Mouse (Mus musculus): ENCODE results near the gene Snorc.

Gene Snorc

GRCm38 (mm10) chr1:87469971-87470370 lies at the start of gene Snorc:
Gene Snorc, plus strand, starts transcription at chr1:87470271.
- peak; percentile 25 for DNase-seq (ENCODE audit: low read depth, low spot score)

DNA sequence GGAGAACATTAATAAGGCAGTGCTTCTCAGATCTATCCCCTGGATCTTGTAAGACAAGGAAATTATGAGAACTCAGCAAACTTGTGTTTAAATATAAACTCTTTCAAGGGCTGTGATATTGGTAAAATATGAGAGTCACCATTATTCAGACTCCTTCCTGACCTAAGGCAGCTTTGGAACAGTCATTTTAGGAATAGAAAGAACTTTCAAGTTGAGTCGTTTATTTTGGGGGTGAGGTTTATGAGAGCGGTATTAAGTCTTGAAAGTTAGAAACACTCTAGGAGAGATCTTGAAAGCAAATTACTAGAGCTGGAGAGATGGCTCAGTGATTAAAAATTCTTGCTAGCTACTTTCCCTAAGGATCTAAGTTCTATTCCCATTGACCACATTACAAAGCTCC lies 34.9 kb upstream of the Snorc start:
- no peak for DNase-seq (ENCODE audit: low read depth, low spot score)

GRCm38 (mm10) chr1:87436583-87436982 lies 33.5 kb upstream of the Snorc start:
- DNase-seq (ENCODE audit: low read depth, low spot score), result no peak

- peak; percentile 60 for DNase-seq (ENCODE audit: low read depth, low spot score)
Measured at GRCm38 (mm10) chr1:87447183-87448104, 22.6 kb upstream of the Snorc start.

- DNase-seq (ENCODE audit: low read depth, low spot score), result no peak
Measured at GRCm38 (mm10) chr1:87449432-87449831, 20.6 kb upstream of the Snorc start.

DNA sequence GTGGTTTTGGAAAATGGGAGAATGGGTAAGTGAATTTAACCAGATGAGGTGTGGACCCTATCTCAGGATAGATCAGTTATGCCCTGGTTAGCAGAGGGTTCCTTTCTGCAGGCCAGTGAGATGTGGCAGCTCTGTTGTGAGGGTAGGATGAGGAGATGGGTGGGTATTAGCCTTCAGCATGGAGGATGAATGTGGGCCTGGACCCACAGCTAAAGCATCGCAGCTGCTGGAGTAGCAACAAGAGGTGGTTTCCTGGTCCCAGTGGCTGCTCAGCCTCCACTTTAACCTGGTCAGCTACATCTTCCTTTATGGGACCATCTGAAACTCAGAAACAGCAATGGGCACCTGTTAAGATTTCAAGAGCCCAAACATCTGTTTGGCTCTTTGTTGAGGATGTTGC lies 13.6 kb upstream of the Snorc start:
- DNase-seq (ENCODE audit: low read depth, low spot score), result no peak

DNA sequence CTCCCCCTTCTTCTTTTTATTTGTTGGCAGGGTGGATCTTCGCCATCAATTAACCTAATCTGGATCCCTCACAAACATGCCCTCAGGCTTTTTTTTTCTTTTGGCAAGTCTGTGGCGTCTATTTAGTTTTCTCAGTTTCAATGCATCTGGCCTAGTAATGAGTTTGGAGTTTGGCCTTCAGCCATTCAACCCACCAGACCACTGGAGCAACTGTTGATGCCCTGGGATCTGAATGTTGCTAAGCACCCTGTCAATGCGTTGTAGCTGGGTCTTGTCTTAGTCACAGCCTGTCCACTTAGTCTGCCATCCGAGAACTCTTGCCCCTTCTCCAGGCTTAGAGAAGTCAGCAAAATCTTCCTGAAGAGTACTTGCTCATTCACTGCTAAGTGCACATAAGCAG lies 12.0 kb upstream of the Snorc start:
- no peak for DNase-seq (ENCODE audit: low read depth, low spot score)

GRCm38 (mm10) chr1:87459856-87460255 lies 10.2 kb upstream of the Snorc start:
- DNase-seq (ENCODE audit: low read depth, low spot score), result peak; percentile 27

GRCm38 (mm10) chr1:87467469-87467868 lies 2.6 kb upstream of the Snorc start:
- no peak for DNase-seq (ENCODE audit: low read depth, low spot score)

- DNase-seq (ENCODE audit: low read depth, low spot score), result no peak
Measured at GRCm38 (mm10) chr1:87468321-87468720, 1.8 kb upstream of the Snorc start.

GRCm38 (mm10) chr1:87471914-87472313 lies 1.8 kb downstream of the Snorc start:
- no peak for DNase-seq (ENCODE audit: low read depth, low spot score)

GRCm38 (mm10) chr1:87472576-87472975 lies 2.5 kb downstream of the Snorc start:
- DNase-seq (ENCODE audit: low read depth, low spot score), result no peak

GRCm38 (mm10) chr1:87475076-87475895 lies 5.2 kb downstream of the Snorc start:
- DNase-seq (ENCODE audit: low read depth, low spot score), result peak; percentile 29

DNA sequence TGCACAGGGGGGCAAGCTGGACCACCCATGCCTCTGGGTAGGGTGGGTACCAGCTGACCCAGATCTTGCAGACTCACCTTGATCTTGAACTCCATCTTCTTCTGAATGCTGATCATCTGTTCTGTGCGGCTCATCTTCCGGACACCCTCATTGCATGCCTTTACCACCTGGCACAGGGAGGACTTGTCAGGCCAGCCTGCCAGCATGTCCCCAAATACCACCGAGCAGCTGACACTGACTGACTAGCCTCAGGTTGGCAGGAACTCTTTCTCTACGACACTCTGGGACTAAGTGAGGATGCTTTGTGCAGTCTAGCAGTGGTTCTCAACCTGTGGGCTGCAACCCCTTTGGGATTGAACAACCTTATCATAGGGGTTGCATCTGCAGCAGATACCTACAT lies 12.5 kb downstream of the Snorc start:
- DNase-seq (ENCODE audit: low read depth, low spot score), result no peak

DNA sequence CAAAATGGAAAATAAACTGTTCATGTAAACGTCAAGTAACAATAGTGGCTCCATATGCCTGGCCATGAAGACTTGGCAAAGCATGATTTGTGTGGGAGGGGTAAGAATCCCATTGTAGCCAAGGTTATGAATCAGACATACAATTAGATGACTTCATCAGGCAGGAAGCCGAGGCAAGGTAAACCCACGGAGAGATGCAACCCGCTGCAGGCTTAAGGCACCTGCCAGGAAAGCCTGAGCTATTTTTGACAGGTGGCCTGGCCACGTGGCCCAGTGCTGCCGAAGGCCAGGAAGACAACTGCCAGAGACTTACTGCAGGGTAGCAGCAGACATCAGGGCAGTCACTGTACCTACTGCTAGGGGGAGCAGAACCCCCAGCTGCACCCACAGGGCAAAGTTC lies 16.3 kb downstream of the Snorc start:
- no peak for DNase-seq (ENCODE audit: low read depth, low spot score)

GRCm38 (mm10) chr1:87492285-87492684 lies 22.2 kb downstream of the Snorc start:
- no peak for DNase-seq (ENCODE audit: low read depth, low spot score)

DNA sequence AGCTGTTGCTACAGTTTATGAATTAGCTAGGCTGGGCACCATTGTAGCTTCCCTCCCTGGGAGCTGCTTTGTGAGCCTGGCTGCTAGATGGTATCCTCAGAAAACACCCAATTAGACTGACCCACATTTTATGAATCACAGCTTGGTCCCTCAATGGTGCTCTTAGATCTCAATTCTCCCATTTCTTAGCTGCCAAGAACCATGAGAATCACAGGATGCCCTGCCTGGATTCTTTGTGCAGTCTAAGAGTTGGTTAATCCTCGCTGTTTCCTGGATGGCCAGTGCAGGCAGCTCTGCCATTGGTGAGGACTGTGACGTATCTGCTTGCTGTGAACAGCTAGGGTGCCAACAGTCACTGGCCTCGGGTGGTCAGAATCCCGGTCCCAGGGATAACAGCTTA lies 23.5 kb downstream of the Snorc start:
- DNase-seq (ENCODE audit: low read depth, low spot score), result no peak

DNA sequence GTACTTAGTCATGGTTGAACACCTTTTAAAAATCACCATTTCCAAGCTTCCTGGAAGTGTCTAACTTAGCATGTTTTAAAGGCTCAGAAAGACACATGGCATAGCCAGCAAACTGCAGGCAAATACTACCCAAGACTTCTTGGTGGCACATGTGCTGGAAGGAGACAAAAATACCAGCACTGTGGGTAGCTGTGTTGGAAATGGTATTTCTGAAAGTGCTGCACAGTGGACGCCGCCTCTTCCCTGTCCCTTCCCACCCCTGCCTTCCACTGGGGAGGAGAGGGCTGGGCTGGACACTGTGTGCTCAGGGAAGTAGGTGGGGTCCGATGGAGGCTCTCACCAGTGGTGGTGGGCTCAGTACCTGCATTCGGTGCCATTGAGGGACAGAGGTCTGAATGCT lies 35.5 kb downstream of the Snorc start:
- no peak for DNase-seq (ENCODE audit: low read depth, low spot score)

DNA sequence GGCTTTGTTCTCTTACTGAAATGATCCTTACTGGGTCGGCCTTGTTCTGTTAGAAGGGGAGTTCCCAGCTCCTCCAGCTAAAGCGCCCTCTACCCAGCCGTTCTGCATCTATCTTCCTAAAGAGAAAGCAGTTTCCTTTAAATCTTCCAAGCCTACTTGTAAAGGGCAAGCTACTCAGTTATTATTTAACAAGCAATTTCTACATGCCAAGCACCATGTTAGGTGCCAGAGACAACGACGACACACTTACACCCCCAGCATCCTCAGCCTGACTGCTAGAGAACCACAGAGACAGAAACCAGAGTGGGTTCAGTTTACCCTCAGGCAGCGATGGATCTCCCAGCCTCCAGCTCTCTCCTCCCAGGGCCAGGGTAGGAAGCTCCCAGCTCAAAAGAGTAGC lies 37.8 kb downstream of the Snorc start:
- DNase-seq (ENCODE audit: low read depth, low spot score), result no peak

- DNase-seq (ENCODE audit: low read depth, low spot score), result no peak
Measured at GRCm38 (mm10) chr1:87508591-87509560, 38.8 kb downstream of the Snorc start.

GRCm38 (mm10) chr1:87509561-87510165 lies 39.6 kb downstream of the Snorc start, which contains the start of gene Neu2:
Gene Neu2, plus strand, starts transcription at chr1:87509889.
- no peak for DNase-seq (ENCODE audit: low read depth, low spot score)

All from ES-CJ7 (cell line).